Mouse (Mus musculus) cerebellum, adult 2 months (tissue): ENCODE measurements around the gene Gpr160.
"Not testable (repeated sequence)": the region's sequence is repeated elsewhere in the genome, so short reads cannot be mapped to it uniquely, and the experiment has no call there.

Experiments used
- CTCF ChIP-seq: fragments of 200-500 bp; IDR thresholded peaks from 2 replicates; pipeline ENCODE4 v1.5.1; 2011; ENCODE audit warnings: low read depth, mild to moderate bottlenecking, control low read depth, low read length, moderate library complexity, borderline replicate concordance; ENCODE audit not compliant: insufficient read depth
- POLR2A ChIP-seq: fragments of 200-500 bp; IDR thresholded peaks from 2 replicates; pipeline ENCODE4 v1.6.1; 2011; ENCODE audit warnings: low read length, control low read depth, borderline replicate concordance; ENCODE audit not compliant: insufficient read depth

- not testable (repeated sequence) for TF ChIP-seq CTCF, POLR2A
These were observed 3.8 kb downstream of the Gpr160 start for GRCm38 (mm10) chr3:30859599-30859998.
